Mouse (Mus musculus) heart, adult 2 months (tissue): ENCODE results near the gene Marc2.

Experiments used
- CTCF ChIP-seq: fragments of 200-600 bp; IDR thresholded peaks from 2 replicates; pipeline ENCODE4 v1.8.1; 2022; ENCODE audit warnings: antibody characterized with exemption, mild to moderate bottlenecking, moderate library complexity
- POLR2A ChIP-seq: fragments of 200-500 bp; IDR thresholded peaks from 2 replicates; pipeline ENCODE4 v1.6.1; 2011; ENCODE audit warnings: mild to moderate bottlenecking, low read depth, low read length, control low read depth; ENCODE audit not compliant: insufficient read depth

DNA sequence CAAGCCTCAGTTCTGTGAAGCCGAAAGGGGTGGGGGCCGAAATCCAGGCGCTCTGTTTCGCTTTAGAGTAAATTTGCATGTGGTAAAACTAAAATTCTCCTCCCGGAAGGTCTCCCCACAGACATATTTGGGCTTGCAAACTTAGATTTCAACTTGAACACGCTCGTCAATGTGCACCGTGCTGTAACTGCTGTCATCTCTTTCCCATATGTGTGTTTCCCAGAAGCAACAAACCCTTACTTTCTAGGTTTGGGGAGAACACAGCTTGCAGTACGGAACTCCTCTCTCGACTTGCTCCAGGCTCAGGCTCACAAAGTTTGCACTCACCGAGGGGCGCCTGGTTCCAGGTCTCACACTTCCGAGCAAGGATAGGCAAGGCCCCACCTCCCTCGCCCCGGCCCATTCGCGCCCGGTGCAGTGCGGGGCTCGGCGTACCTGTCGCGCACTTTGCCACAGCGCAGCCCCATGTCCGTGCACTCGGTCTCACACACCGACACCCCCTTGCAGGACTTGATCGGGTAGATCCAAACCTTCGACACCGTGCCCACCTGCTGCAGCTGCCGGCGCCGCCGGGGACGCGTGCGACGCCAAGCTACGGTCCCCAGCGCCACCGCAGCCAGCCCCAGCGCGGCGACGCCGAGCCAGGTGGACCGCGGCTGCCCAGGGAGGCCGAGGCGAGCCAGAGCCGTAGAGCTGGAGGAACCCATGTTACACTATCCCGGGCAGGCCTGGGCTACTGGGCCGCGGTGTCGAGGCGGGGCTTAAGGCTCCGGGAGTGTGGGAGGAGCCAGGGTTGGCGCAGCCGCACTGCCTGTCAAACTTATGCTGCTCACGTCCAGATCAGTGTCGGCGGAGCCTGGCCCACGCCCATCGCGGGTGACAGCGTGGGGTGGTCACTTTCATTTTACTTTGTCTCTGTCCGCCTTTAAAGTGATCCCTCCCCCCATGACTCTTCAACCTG lies 860 bp downstream of the Marc2 start:
- TF ChIP-seq CTCF (no peak), POLR2A (peak; percentile 99)
